Mouse (Mus musculus) forebrain, embryonic 10.5 days (tissue): ENCODE results near the gene 1110051M20Rik. TPM values are rescaled to one million over a fixed set of nuclear protein-coding genes. Genes with fewer than 3 reads are reported as not detected.

Experiments
- DNase-seq: peaks from one replicate; pipeline ENCODE4 v3.0.0-alpha.2; 2017; ENCODE audit warnings: low spot score; ENCODE audit errors: extremely low spot score
- H3K27ac ChIP-seq: fragments of 300-500 bp; sonication (generic); 2 replicates; pipeline ENCODE4 v1.5.1; 2016; ENCODE audit warnings: mild to moderate bottlenecking
- H3K27me3 ChIP-seq: fragments of 300-500 bp; sonication (generic); 2 replicates; pipeline ENCODE4 v1.6.1; 2016; ENCODE audit warnings: mild to moderate bottlenecking; ENCODE audit not compliant: poor library complexity, severe bottlenecking
- H3K36me3 ChIP-seq: fragments of 300-500 bp; sonication (generic); replicated peaks from 2 replicates; pipeline ENCODE4 v1.6.1; 2016; ENCODE audit warnings: mild to moderate bottlenecking, moderate library complexity
- H3K4me1 ChIP-seq: fragments of 300-500 bp; sonication (generic); 2 replicates; pipeline ENCODE4 v1.6.1; 2016
- H3K4me3 ChIP-seq: fragments of 300-500 bp; sonication (generic); 2 replicates; pipeline ENCODE4 v1.5.1; 2016; ENCODE audit warnings: mild to moderate bottlenecking, moderate library complexity
- H3K9me3 ChIP-seq: fragments of 300-500 bp; sonication (generic); 2 replicates; pipeline ENCODE4 v1.6.1; 2016; ENCODE audit warnings: mild to moderate bottlenecking, moderate library complexity
- WGBS: fragments of 180-500 bp; shearing (Covaris S2); methylation state at CpG from one replicate; pipeline ENCODE4 v1.1.7; 2016; 5-methylcytosine and 5-hydroxymethylcytosine counted together
- polyA plus RNA-seq: library from polyadenylated mRNA; unstranded; fragments of >200 nt; fragmentation: Nextera tagmentation; extraction: Ambion mirVana; gene quantifications from 2 replicates; pipeline ENCODE4 v1.2.1, GENCODE M21; 2016

Gene 1110051M20Rik
- polyA plus RNA-seq, 1 experiment from 2014 or later, result 100 TPM

- no peak for DNase-seq
- no peaks in the 10 kb centered on the region for H3K27me3 ChIP-seq
- H3K9me3 ChIP-seq, result 0 out of 2 replicates have a peak, but pooled peaks cover 3% of the 10 kb centered on the region
- peak overlapping the region; percentile 88 for H3K27ac ChIP-seq
- peaks cover 88% of the 10 kb centered on the region for H3K4me1 ChIP-seq
- H3K36me3 ChIP-seq, result peaks cover 3% of the 10 kb centered on the region; the same call in 1 of the 2 replicates
- WGBS, result 91% methylated on average over 13 of the region's 13 CpGs
- no peak overlapping the region for H3K4me3 ChIP-seq
These were observed 117.7 kb downstream of the 1110051M20Rik start for GRCm38 (mm10) chr2:91326746-91327350.

- Histone ChIP-seq H3K9me3 (0 out of 2 replicates have a peak, but pooled peaks cover 3% of the 10 kb centered on the region), H3K4me1 (peaks cover 68% of the 10 kb centered on the region), H3K4me3 (no peak overlapping the region), H3K27ac (peak overlapping the region; percentile 88), H3K36me3 (peaks cover 3% of the 10 kb centered on the region; the same call in 1 of the 2 replicates), H3K27me3 (no peaks in the 10 kb centered on the region)
- WGBS, result 48% methylated on average over 15 of the region's 15 CpGs
- DNase-seq, result no peak
These were observed 119.6 kb downstream of the 1110051M20Rik start for GRCm38 (mm10) chr2:91324761-91325421.

GRCm38 (mm10) chr2:91324346-91324745 is 120.2 kb downstream of the 1110051M20Rik start:
- Histone ChIP-seq H3K36me3 (peaks cover 3% of the 10 kb centered on the region; the same call in 1 of the 2 replicates), H3K4me1 (peaks cover 63% of the 10 kb centered on the region), H3K9me3 (0 out of 2 replicates have a peak, but pooled peaks cover 3% of the 10 kb centered on the region), H3K4me3 (no peak overlapping the region), H3K27ac (peak overlapping the region; percentile 88; the same call in 1 of the 2 replicates), H3K27me3 (no peaks in the 10 kb centered on the region)
- 86% methylated on average over 1 of the region's 1 CpGs for WGBS
- no peak for DNase-seq

GRCm38 (mm10) chr2:91322490-91322889 is 122.0 kb downstream of the 1110051M20Rik start:
- Histone ChIP-seq H3K27ac (no peak overlapping the region), H3K4me3 (no peak overlapping the region), H3K9me3 (0 out of 2 replicates have a peak, but pooled peaks cover 3% of the 10 kb centered on the region), H3K4me1 (peaks cover 44% of the 10 kb centered on the region), H3K36me3 (peaks cover 3% of the 10 kb centered on the region; the same call in 1 of the 2 replicates), H3K27me3 (no peaks in the 10 kb centered on the region)
- DNase-seq, result no peak
- WGBS, result 83% methylated on average over 4 of the region's 4 CpGs

- Histone ChIP-seq H3K4me3 (no peak overlapping the region), H3K27me3 (no peaks in the 10 kb centered on the region), H3K36me3 (peaks cover 7% of the 10 kb centered on the region), H3K27ac (no peak overlapping the region), H3K4me1 (peaks cover 43% of the 10 kb centered on the region), H3K9me3 (0 out of 2 replicates have a peak, but pooled peaks cover 3% of the 10 kb centered on the region)
- 92% methylated on average over 2 of the region's 2 CpGs for WGBS
- no peak for DNase-seq
These were observed 122.6 kb downstream of the 1110051M20Rik start for GRCm38 (mm10) chr2:91321923-91322322.

GRCm38 (mm10) chr2:91320559-91321529 is 123.7 kb downstream of the 1110051M20Rik start:
- 89% methylated on average over 10 of the region's 10 CpGs for WGBS
- Histone ChIP-seq H3K4me1 (peaks cover 32% of the 10 kb centered on the region), H3K27me3 (no peaks in the 10 kb centered on the region), H3K4me3 (no peak overlapping the region), H3K9me3 (0 out of 2 replicates have a peak, but pooled peaks cover 3% of the 10 kb centered on the region), H3K27ac (no peak overlapping the region), H3K36me3 (peaks cover 13% of the 10 kb centered on the region)
- no peak for DNase-seq

GRCm38 (mm10) chr2:91314184-91314583 is 130.3 kb downstream of the 1110051M20Rik start:
- no peak for DNase-seq
- Histone ChIP-seq H3K4me1 (peaks cover 30% of the 10 kb centered on the region), H3K36me3 (peaks cover 11% of the 10 kb centered on the region), H3K27me3 (no peaks in the 10 kb centered on the region), H3K27ac (no peak overlapping the region), H3K4me3 (no peak overlapping the region), H3K9me3 (no peaks in the 10 kb centered on the region)
- WGBS, result 92% methylated on average over 7 of the region's 7 CpGs

- Histone ChIP-seq H3K9me3 (no peaks in the 10 kb centered on the region), H3K27me3 (no peaks in the 10 kb centered on the region), H3K36me3 (peaks cover 11% of the 10 kb centered on the region), H3K4me1 (peaks cover 40% of the 10 kb centered on the region), H3K27ac (peak overlapping the region; percentile 74), H3K4me3 (no peak overlapping the region)
- 52% methylated on average over 10 of the region's 10 CpGs for WGBS
- DNase-seq, result no peak
These were observed 131.8 kb downstream of the 1110051M20Rik start for GRCm38 (mm10) chr2:91312578-91313311.

- H3K27me3 ChIP-seq, result no peaks in the 10 kb centered on the region
- peaks cover 41% of the 10 kb centered on the region for H3K4me1 ChIP-seq
- no peak overlapping the region for H3K4me3 ChIP-seq
- no peaks in the 10 kb centered on the region for H3K9me3 ChIP-seq
- DNase-seq, result no peak
- H3K27ac ChIP-seq, result no peak overlapping the region
- 69% methylated on average over 3 of the region's 3 CpGs for WGBS
- peaks cover 2% of the 10 kb centered on the region; the same call in 1 of the 2 replicates for H3K36me3 ChIP-seq
These were observed 135.0 kb downstream of the 1110051M20Rik start for GRCm38 (mm10) chr2:91309546-91309945.

- Histone ChIP-seq H3K27me3 (no peaks in the 10 kb centered on the region), H3K4me3 (no peak overlapping the region), H3K27ac (no peak overlapping the region), H3K4me1 (peaks cover 41% of the 10 kb centered on the region), H3K9me3 (no peaks in the 10 kb centered on the region), H3K36me3 (peaks cover 10% of the 10 kb centered on the region)
- no peak for DNase-seq
- WGBS, result 45% methylated on average over 5 of the region's 5 CpGs
These were observed 135.8 kb downstream of the 1110051M20Rik start for GRCm38 (mm10) chr2:91308680-91309079.

- H3K4me3 ChIP-seq, result no peak overlapping the region
- H3K9me3 ChIP-seq, result no peaks in the 10 kb centered on the region
- peaks cover 20% of the 10 kb centered on the region for H3K4me1 ChIP-seq
- DNase-seq, result no peak
- peaks cover 14% of the 10 kb centered on the region for H3K36me3 ChIP-seq
- H3K27me3 ChIP-seq, result no peaks in the 10 kb centered on the region
- no peak overlapping the region for H3K27ac ChIP-seq
These were observed 137.9 kb downstream of the 1110051M20Rik start for GRCm38 (mm10) chr2:91306589-91306988.

GRCm38 (mm10) chr2:91305926-91306325 is 138.6 kb downstream of the 1110051M20Rik start:
- H3K36me3 ChIP-seq, result peaks cover 14% of the 10 kb centered on the region
- 91% methylated on average over 9 of the region's 9 CpGs for WGBS
- H3K4me3 ChIP-seq, result no peak overlapping the region
- H3K27ac ChIP-seq, result no peak overlapping the region
- no peaks in the 10 kb centered on the region for H3K9me3 ChIP-seq
- H3K27me3 ChIP-seq, result no peaks in the 10 kb centered on the region
- no peak for DNase-seq
- H3K4me1 ChIP-seq, result peaks cover 20% of the 10 kb centered on the region
